Mouse (Mus musculus) frontal cortex, adult 2 months (tissue): Measurements from ENCODE around the gene Them7. TPM values are rescaled to one million over a fixed set of nuclear protein-coding genes. Genes with fewer than 3 reads are reported as not detected.

Experiments used
- DNase-seq, 2 experiments: peaks; one replicate each; pipeline ENCODE4 v3.0.0; 2022; ENCODE audit warnings: low spot score in 1 of 2; ENCODE audit errors: extremely low spot score in 1 of 2
- polyA plus RNA-seq: library from polyadenylated mRNA; depleted of rRNA; stranded (reverse); fragments of >200 nt; gene quantifications from 2 replicates; pipeline ENCODE4 v1.2.3, GENCODE M21; 2012; rRNA removed

The Them7 gene
- polyA plus RNA-seq, 1 experiment = not detected

DNA sequence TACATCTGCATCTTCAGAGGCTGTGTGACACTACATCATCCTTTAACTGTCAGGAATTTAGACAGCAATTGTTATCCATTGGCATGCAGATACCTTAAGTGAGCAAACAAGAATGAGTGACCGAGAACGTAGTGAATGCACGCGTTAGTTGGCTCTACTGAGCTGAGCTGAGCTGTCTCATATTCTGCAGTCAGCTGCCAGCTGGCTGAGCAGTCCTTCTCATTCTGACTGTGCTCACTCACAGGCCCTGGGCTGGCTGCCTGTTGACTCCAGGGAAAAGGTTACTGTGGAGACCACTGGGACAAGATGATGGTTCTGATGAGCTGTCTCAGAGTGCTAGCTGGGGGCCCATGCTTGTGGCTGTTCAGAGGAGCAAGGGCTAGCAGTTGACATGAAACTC lies 184.4 kb downstream of the Them7 start:
- no peak for DNase-seq

DNA sequence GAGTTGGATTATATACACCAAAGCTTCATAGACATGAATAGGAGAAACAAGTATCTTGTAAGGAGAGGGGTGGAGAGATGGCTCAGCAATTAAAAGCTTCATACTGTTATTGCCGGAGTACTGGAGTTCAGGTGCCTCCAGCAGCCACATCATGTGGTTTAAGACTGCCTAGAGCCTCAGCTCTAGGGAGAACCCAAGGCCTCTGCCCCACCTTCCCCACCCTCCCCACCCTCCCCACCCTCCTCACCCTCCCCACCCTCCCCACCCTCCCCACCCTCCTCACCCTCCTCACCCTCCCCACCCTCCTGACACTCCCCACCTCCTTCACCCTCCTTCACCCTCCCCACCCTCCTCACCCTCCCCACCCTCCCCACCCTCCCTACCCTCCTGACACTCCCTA lies 185.1 kb downstream of the Them7 start:
- no peak for DNase-seq

DNA sequence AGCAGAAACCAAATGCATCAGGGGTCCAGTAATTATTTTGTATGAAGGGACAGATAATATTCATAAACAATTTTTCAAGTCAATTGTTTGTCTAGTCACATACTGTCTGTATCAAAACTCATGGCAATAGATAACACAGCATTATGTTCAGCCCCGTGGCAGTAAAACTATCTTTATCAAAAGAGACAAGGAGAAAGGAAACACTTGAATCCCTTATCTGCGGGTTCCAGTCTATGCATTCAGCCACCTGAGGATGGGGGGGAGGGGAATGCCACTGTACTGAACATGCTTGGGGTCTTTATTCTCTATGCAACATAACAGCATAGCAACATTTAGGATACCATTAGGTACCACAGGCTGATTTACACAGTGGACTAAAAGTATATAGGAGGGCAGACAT lies 190.2 kb downstream of the Them7 start:
- no peak for DNase-seq

DNA sequence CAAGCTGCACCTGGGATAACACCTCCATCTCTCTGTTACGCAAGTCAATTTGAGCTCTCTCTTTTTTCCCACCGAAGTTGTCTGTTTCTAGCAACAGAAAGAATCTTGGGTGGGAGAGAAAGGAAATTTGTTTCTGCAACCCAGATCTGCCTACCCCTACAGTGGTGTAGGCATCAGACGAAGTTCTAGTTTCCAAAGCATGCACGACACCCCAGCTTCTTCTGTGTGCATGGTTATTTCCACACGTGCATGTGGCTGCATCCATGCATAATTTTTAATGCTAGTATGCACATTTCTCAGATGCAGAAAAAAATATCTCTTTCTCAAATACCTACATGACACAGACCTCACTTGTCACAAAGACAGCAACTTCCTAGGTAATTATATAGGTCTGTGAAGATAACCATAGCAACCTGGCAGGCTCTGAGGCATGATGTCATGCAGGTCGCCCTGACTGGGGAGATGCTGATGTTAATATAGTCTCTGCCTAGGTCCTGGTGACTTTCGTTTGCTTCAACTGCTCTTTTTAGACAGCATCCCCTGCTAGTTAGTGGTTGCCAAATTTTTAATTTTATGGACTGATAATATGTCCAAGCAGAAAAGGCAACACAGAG lies 192.0 kb downstream of the Them7 start:
- DNase-seq = peak; percentile 44 to 58

DNA sequence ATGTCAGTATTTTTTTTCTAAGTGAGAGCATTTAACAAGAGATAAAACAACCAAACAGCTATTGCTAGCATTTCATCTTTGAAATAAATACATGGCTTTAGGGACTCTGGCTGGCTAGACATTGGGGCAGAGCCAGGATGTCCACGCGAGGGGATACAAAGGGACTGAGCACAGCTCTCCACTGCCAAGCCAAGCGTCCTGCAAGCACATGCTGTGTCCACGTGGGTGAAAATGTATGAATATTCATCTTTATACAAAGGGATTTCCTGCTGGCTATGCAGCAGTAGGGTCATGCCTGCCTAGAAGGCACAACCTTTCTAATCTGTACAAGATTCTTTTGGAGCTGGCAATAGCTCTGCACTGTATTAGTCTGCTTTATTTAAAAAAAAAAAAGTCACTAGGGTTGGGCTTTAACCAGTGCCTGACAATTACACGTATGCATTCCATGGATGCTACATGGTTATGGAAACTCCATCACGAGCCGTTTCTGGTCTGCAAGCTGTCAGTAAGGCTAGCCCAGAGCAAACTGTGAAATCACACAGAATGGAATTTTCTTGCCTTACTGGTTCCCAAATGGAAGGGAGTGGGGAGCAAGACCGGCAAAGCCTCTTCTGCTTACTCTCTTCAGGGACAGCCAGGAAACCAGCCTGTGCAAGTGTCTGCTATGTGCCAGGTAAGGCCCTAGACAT lies 192.7 kb downstream of the Them7 start:
- DNase-seq = peak; percentile 28 to 41

DNA sequence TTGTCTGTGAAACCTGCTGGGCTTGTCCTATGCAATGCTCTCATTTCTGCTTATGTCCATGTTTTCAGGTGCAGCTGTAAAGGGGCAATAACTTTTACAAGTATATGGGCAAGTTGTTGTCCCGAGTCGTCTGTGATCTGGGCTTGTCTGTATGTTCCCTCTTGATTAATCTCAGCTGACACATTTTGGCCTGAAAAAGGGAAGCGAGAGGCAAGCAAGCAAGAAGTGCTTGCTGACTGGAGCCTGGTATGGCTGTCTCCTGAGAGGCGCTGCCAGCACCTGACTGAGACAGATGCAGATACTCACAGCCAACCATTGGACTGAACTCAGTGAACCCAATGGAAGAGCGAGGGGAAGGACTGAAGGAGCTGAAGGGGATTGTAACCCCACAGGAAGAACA lies 193.5 kb downstream of the Them7 start:
- no peak for DNase-seq

DNA sequence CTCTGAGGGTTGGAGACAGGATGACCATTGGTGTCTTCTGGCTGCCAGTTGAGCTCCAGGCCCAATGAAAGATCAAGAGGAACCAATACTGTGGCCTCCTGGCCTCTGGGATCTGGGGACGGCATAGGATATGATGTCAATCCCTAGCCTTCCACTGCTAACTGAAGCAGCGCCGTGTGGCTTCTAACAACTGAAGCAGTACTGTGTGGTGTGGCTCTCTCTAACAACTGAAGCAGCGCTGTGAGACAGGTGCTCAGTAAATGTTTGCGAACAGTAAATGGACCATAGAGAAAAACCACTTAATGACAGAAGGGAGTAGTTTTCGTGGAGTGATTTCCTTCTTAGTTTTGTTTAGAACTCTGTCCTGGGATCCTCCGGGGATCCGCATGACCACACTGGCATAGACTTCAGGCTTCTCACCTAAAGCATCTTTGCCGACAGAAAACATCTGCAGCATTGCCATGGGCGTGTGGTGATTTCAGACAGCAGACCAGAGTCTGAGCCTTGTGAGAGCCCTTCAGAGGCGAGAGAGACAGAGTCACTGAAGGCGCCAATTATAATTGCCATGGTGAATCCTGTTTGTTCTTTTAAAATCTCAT lies 194.6 kb downstream of the Them7 start:
- no peak for DNase-seq

DNA sequence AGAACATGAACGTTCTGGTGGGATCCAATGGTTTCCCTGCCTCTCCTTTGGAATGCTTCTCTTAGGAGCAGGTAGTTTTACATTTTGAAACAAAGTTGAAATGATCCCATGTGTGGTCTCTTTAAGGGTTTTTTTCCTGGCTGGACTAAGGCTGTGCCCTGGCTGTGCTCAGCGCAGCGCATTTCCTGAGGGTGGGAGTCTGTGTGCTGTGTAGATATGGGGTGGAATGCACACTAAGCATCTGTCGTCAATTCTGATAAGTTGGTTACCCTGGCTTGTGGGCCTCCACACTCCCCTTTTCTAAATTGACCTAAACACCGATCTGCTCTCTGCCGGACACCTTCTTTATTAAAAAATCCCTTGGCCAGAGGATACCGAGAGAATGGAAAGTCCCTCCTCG lies 203.3 kb downstream of the Them7 start:
- no peak for DNase-seq

DNA sequence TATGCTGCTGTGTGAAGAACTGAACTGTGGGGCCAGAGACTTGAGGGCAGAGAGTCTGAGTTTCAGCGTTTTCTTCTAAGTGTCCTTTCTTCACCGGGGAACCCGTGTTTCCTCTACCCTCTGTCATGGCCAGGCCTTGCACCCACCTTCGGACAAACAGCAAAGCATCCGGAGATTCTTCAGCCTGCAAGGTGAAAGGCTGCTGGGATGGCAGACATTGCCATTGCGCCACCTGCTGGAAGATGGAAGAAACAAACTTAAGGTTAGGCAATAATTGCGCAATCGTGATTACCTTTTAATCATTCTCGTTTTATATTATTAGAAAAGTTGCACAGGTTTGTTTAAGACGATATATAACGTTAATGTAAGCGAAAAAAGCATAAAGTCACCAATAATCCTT lies 203.9 kb downstream of the Them7 start:
- peak in 1 of 2 experiments; percentile 85 for DNase-seq

DNA sequence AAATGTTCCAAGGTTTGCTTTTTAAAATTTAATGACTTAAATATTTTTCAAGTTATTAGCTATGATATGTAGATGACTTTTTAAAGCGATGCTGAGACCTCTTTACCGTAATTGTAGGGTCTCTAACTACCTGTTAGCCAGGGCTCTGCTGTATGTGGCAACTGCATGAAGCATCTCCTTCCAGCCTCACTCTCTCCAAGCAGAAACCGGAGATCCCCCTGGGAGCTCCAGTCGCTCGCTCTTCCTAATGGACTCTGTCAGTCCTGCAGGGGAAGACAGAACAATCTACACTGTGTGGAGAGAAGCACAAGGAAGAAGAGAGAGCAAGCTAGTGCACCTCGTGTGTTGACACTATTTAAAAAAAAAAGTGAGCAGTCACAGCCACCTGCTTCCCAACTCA lies 204.3 kb downstream of the Them7 start:
- DNase-seq = no peak

Other genes with a start within 250 kb of the Them7 start
- 82.4 and 94.3 TPM in 2 replicates for gene Eif3m, start 207.2 kb upstream of the Them7 start, polyA plus RNA-seq
- not detected in 2 replicates for gene Gm11060, start 132.3 kb upstream of the Them7 start, polyA plus RNA-seq
- gene Wt1, start 97.8 kb upstream of the Them7 start, polyA plus RNA-seq = 0.20 and 0.34 TPM in 2 replicates
- gene Rcn1, start 175.0 kb downstream of the Them7 start, polyA plus RNA-seq = 16.8 and 18.8 TPM in 2 replicates